Mouse (Mus musculus): ENCODE measurements around the gene Ercc8. TPM values are rescaled to one million over a fixed set of nuclear protein-coding genes. Genes with fewer than 3 reads are reported as not detected.

Gene Ercc8
- polyA plus RNA-seq, 1 experiment from 2014 or later = 6.2 TPM

- no peak overlapping the region for H3K4me3 ChIP-seq (replicated peaks)
- no peaks in the 10 kb centered on the region for H3K4me1 ChIP-seq (replicated peaks)
- H3K27ac ChIP-seq (replicated peaks) = no peak overlapping the region
- no peaks in the 10 kb centered on the region for H3K36me3 ChIP-seq (replicated peaks)
- no peaks in the 10 kb centered on the region for H3K9me3 ChIP-seq (replicated peaks)
- 52% methylated on average over 1 of the region's 1 CpGs for WGBS (ENCODE audit: insufficient replicate concordance)
- H3K9ac ChIP-seq = no peak overlapping the region
- no peak overlapping the region for H3K4me2 ChIP-seq
- ATAC-seq (ENCODE audit: insufficient read depth) = no peak
- no peaks in the 10 kb centered on the region for H3K27me3 ChIP-seq
Observed at GRCm38 (mm10) chr13:108127883-108128282, 30.6 kb upstream of the Ercc8 start.

GRCm38 (mm10) chr13:108129070-108129469 is 29.5 kb upstream of the Ercc8 start:
- no peak for ATAC-seq (ENCODE audit: insufficient read depth)
- Histone ChIP-seq H3K4me3 (replicated peaks) (no peak overlapping the region), H3K9ac (no peak overlapping the region), H3K27ac (replicated peaks) (no peak overlapping the region), H3K36me3 (replicated peaks) (no peaks in the 10 kb centered on the region), H3K4me2 (no peak overlapping the region), H3K27me3 (no peaks in the 10 kb centered on the region), H3K4me1 (replicated peaks) (no peaks in the 10 kb centered on the region), H3K9me3 (replicated peaks) (no peaks in the 10 kb centered on the region)
- WGBS (ENCODE audit: insufficient replicate concordance) = 56% methylated on average over 7 of the region's 7 CpGs

- Histone ChIP-seq H3K27me3 (no peaks in the 10 kb centered on the region), H3K4me1 (replicated peaks) (no peaks in the 10 kb centered on the region), H3K36me3 (replicated peaks) (no peaks in the 10 kb centered on the region), H3K4me2 (no peak overlapping the region), H3K27ac (replicated peaks) (no peak overlapping the region), H3K4me3 (replicated peaks) (no peak overlapping the region), H3K9ac (no peak overlapping the region), H3K9me3 (replicated peaks) (no peaks in the 10 kb centered on the region)
- WGBS (ENCODE audit: insufficient replicate concordance) = 72% methylated on average over 5 of the region's 5 CpGs
- no peak for ATAC-seq (ENCODE audit: insufficient read depth)
Observed at GRCm38 (mm10) chr13:108130737-108131136, 27.8 kb upstream of the Ercc8 start.

- no peak overlapping the region for H3K4me3 ChIP-seq (replicated peaks)
- no peak overlapping the region for H3K4me2 ChIP-seq
- no peaks in the 10 kb centered on the region for H3K27me3 ChIP-seq
- H3K36me3 ChIP-seq (replicated peaks) = no peaks in the 10 kb centered on the region
- WGBS (ENCODE audit: insufficient replicate concordance) = 64% methylated on average over 6 of the region's 6 CpGs
- no peaks in the 10 kb centered on the region for H3K4me1 ChIP-seq (replicated peaks)
- H3K27ac ChIP-seq (replicated peaks) = no peak overlapping the region
- H3K9ac ChIP-seq = no peak overlapping the region
- ATAC-seq (ENCODE audit: insufficient read depth) = no peak
- H3K9me3 ChIP-seq (replicated peaks) = no peaks in the 10 kb centered on the region
Observed at GRCm38 (mm10) chr13:108132031-108132819, 26.3 kb upstream of the Ercc8 start.

DNA sequence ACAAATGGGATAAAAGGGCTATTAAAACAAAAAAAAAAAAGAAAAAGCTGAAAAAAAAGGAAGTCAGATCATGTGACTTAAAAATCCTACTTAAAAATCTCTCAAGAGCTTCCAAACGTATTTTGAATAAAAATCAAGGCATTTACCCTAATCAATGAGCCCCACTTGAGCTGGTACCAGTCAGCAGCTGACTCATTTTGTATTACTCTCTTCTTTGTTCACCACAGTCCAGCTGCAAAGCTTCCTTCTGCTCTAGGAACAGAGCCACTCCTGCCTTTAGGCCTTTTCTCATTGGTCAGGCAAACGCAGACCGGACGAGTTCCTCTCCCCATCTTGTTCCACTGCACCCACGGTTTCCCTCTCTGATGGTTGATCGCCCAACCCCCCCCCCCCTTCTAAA is 22.9 kb upstream of the Ercc8 start:
- H3K4me2 ChIP-seq = no peak overlapping the region
- 57% methylated on average over 6 of the region's 6 CpGs for WGBS (ENCODE audit: insufficient replicate concordance)
- no peak for ATAC-seq (ENCODE audit: insufficient read depth)
- H3K4me1 ChIP-seq (replicated peaks) = no peaks in the 10 kb centered on the region
- no peak overlapping the region for H3K9ac ChIP-seq
- H3K27me3 ChIP-seq = no peaks in the 10 kb centered on the region
- H3K9me3 ChIP-seq (replicated peaks) = no peaks in the 10 kb centered on the region
- no peak overlapping the region for H3K4me3 ChIP-seq (replicated peaks)
- no peaks in the 10 kb centered on the region for H3K36me3 ChIP-seq (replicated peaks)
- H3K27ac ChIP-seq (replicated peaks) = no peak overlapping the region

DNA sequence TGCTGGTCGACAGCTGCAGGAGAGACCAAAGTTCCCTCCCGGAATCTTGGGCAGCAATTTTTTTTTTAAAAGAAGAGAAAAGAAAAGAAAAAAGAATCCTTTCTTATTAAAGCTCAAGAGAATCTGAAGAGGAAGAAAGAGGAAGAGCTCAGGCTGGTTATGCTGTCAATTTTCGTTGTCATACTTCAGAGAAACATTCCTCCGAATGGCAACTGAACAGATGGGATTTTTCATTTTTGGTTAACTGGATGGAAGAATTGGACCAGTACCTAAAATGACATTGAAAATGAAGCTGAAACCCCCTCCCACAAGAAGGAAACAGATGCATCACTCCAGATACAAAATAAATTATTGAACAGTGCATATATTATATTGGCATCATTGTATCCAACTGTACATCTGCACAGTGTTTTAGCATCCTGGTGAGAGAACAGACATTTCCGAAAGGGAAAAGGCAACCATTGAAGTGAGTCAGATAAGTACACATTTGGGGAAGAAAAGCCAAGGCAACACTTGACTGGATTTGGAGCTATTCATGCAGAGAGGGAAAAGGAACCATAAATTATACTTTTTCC is 20.0 kb upstream of the Ercc8 start:
- Histone ChIP-seq H3K27me3 (no peaks in the 10 kb centered on the region), H3K27ac (replicated peaks) (no peak overlapping the region), H3K36me3 (replicated peaks) (no peaks in the 10 kb centered on the region), H3K4me3 (replicated peaks) (no peak overlapping the region), H3K9ac (no peak overlapping the region), H3K4me2 (no peak overlapping the region), H3K4me1 (replicated peaks) (no peaks in the 10 kb centered on the region), H3K9me3 (replicated peaks) (no peaks in the 10 kb centered on the region)
- ATAC-seq (ENCODE audit: insufficient read depth) = no peak
- 64% methylated on average over 5 of the region's 5 CpGs for WGBS (ENCODE audit: insufficient replicate concordance)

GRCm38 (mm10) chr13:108144086-108144485 is 14.4 kb upstream of the Ercc8 start:
- no peak overlapping the region for H3K9ac ChIP-seq
- H3K9me3 ChIP-seq (replicated peaks) = no peaks in the 10 kb centered on the region
- no peak for ATAC-seq (ENCODE audit: insufficient read depth)
- H3K27ac ChIP-seq (replicated peaks) = no peak overlapping the region
- no peak overlapping the region for H3K4me3 ChIP-seq (replicated peaks)
- 78% methylated on average over 8 of the region's 8 CpGs for WGBS (ENCODE audit: insufficient replicate concordance)
- H3K4me2 ChIP-seq = no peak overlapping the region
- no peaks in the 10 kb centered on the region for H3K4me1 ChIP-seq (replicated peaks)
- H3K27me3 ChIP-seq = no peaks in the 10 kb centered on the region
- H3K36me3 ChIP-seq (replicated peaks) = no peaks in the 10 kb centered on the region

GRCm38 (mm10) chr13:108151782-108152181 is 6.7 kb upstream of the Ercc8 start:
- no peak overlapping the region for H3K27ac ChIP-seq (replicated peaks)
- H3K4me1 ChIP-seq (replicated peaks) = peaks cover 4% of the 10 kb centered on the region
- no peak overlapping the region for H3K4me2 ChIP-seq
- H3K36me3 ChIP-seq (replicated peaks) = no peaks in the 10 kb centered on the region
- ATAC-seq (ENCODE audit: insufficient read depth) = no peak
- no peaks in the 10 kb centered on the region for H3K9me3 ChIP-seq (replicated peaks)
- no peak overlapping the region for H3K9ac ChIP-seq
- no peak overlapping the region for H3K4me3 ChIP-seq (replicated peaks)
- no peaks in the 10 kb centered on the region for H3K27me3 ChIP-seq

DNA sequence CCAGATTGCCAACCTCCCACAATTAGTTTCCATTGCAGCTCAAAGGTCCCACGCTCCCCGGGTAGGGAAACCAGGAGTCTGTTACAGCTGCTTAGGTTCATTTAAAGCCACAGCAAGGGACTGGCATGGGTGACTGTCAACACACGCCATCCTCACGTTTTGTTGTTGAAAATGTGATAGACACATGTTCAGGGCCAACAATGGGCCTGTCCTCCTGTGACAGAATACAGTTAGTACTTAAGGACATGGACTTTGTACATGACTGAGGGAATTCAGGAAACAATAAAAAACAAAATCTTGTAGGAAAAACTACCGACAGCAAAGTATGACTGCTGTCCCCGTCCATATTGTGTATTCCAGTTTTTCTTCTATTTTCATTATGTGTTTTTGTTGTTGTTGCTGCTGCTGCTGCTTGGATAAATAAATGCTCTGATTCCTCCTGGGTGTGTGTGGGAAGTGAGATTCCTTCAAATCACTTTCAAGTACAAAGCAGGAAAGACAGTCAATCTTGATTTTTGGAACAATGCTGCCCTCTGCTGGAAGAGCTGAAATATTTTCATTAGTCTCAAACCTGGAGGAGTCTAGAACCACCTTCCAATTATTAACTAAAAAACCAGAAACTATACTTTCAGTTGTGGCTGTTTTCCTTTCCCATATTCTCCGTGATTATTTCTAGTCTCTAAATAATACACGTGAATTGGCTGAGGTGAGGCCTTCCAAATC is 5.7 kb upstream of the Ercc8 start:
- H3K27ac ChIP-seq (replicated peaks) = no peak overlapping the region
- H3K9me3 ChIP-seq (replicated peaks) = no peaks in the 10 kb centered on the region
- ATAC-seq (ENCODE audit: insufficient read depth) = no peak
- H3K36me3 ChIP-seq (replicated peaks) = no peaks in the 10 kb centered on the region
- H3K4me1 ChIP-seq (replicated peaks) = peaks cover 12% of the 10 kb centered on the region
- H3K4me3 ChIP-seq (replicated peaks) = no peak overlapping the region
- WGBS (ENCODE audit: insufficient replicate concordance) = 64% methylated on average over 8 of the region's 8 CpGs
- H3K4me2 ChIP-seq = no peak overlapping the region
- no peaks in the 10 kb centered on the region for H3K27me3 ChIP-seq
- no peak overlapping the region for H3K9ac ChIP-seq

DNA sequence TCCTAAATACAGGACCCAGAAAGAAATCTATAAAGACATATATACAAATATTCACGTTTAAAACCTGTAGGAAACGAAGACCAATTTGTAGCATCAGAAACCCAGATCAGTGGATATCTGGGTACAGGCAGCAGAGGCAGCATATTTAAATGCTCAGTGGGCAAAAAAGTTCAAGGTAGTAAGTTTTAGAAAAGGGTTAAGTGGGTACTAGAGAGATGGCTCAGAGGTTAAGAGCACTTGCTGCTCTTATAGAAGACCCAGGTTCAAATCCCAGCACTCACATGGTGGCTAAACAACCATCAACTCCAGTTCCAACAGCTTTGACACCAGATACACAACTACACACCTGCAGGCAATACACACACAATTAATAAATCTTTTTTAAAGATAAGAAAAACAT is 1.4 kb upstream of the Ercc8 start:
- no peaks in the 10 kb centered on the region for H3K27me3 ChIP-seq
- WGBS (ENCODE audit: insufficient replicate concordance) = 60% methylated on average over 2 of the region's 2 CpGs
- H3K9me3 ChIP-seq (replicated peaks) = no peaks in the 10 kb centered on the region
- H3K4me1 ChIP-seq (replicated peaks) = peaks cover 34% of the 10 kb centered on the region
- no peak overlapping the region for H3K9ac ChIP-seq
- no peak for ATAC-seq (ENCODE audit: insufficient read depth)
- no peaks in the 10 kb centered on the region for H3K36me3 ChIP-seq (replicated peaks)
- H3K4me3 ChIP-seq (replicated peaks) = no peak overlapping the region
- no peak overlapping the region for H3K27ac ChIP-seq (replicated peaks)
- H3K4me2 ChIP-seq = peak overlapping the region; percentile 91; the same call in 1 of the 2 replicates

DNA sequence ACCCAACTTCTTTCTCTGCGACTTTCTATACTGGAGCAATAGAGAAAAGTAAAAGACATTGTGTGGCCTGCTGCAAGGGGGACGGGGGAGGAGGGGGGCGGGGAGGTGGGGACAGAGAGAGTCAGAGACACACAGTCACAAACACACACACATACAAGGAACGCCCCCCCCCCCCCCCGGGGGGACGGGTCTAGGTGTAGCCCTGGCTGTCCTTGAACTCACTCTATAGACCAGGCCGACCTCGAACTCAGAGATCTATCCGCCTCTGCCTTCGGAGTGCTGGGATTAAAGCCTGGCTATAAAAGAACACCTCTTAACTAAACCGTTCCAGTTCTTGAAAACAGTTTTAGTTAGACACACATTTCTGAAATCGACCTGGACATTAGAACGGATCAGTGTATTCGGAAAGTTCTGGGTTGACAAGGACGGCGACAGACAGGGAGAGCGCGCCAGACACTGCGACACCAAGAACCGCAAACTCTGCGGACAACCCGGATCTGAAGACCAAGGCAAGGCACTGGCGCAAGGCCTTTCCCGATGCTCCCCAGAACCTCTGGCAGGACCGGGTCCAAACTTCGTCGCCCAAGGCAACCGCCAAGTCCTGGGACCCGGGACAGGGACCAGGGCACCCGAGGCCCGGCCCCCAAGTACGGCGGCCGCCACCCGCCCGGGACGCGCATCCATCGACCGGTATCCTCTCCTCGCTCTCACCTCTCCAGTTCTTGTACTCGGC is 633 bp upstream of the Ercc8 start:
- peak overlapping the region; percentile 67 for H3K9ac ChIP-seq
- 3% methylated on average over 41 of the region's 42 CpGs for WGBS (ENCODE audit: insufficient replicate concordance)
- H3K9me3 ChIP-seq (replicated peaks) = no peaks in the 10 kb centered on the region
- peak overlapping the region; percentile 91 for H3K4me2 ChIP-seq
- peak overlapping the region; percentile 91 for H3K4me3 ChIP-seq (replicated peaks)
- 0 out of 2 replicates have a peak, but pooled peaks cover 2% of the 10 kb centered on the region for H3K36me3 ChIP-seq (replicated peaks)
- ATAC-seq (ENCODE audit: insufficient read depth) = peak; percentile 69
- H3K27me3 ChIP-seq = no peaks in the 10 kb centered on the region
- H3K4me1 ChIP-seq (replicated peaks) = peaks cover 30% of the 10 kb centered on the region
- H3K27ac ChIP-seq (replicated peaks) = 0 out of 2 replicates have a peak overlapping the region, but pooled peaks have one; percentile 31

All from liver, embryonic 15.5 days (tissue).